ENCODE assay signal across 17 mouse cellular contexts in genomic region chr10:116271470-116271915, GRCm38 (mm10). TPM values are rescaled to one million over a fixed set of nuclear protein-coding genes. Genes with fewer than 3 reads are reported as not detected.
DNase-seq lines count a peak whose midpoint lies in the region; ATAC-seq and TF ChIP-seq lines count a peak whose summit lies in the region.
"Had no signal": no experiment of that assay in that cellular context is flagged by ENCODE, and none has a peak within 500 bp of the region (broad histone marks: within the 10 kb centered on the region; RNA-seq: fewer than 3 reads in every experiment).

No protein-coding gene starts in this region.

- no peaks in the 10 kb centered on the region for H3K27me3 ChIP-seq in forebrain, embryonic 14.5 days (replicated peaks; ENCODE audit: control insufficient read depth, insufficient read depth, low read length)
- H3K27me3 ChIP-seq in forebrain, embryonic 11.5 days (ENCODE audit: control insufficient read depth, insufficient read depth, low read length), result no peaks in the 10 kb centered on the region
- H3K27me3 ChIP-seq in heart, embryonic 15.5 days, result no peaks in the 10 kb centered on the region
- H3K27me3 ChIP-seq in midbrain, embryonic 11.5 days (ENCODE audit: control insufficient read depth, insufficient read depth, low read length), result no peaks in the 10 kb centered on the region
- no peaks in the 10 kb centered on the region for H3K27me3 ChIP-seq in midbrain, postnatal 0 days (ENCODE audit: insufficient read depth, low read length)
- H3K27me3 ChIP-seq: intestine, embryonic 15.5 days; liver, embryonic 15.5 days had no signal

- H3K4me1 ChIP-seq in forebrain, embryonic 14.5 days (ENCODE audit: control insufficient read depth, insufficient read depth, low read length), result no peaks in the 10 kb centered on the region
- H3K4me1 ChIP-seq in forebrain, embryonic 11.5 days (replicated peaks; ENCODE audit: control insufficient read depth, insufficient read depth, low read length), result no peaks in the 10 kb centered on the region
- peaks cover 14% of the 10 kb centered on the region for H3K4me1 ChIP-seq in heart, embryonic 15.5 days (replicated peaks)
- H3K4me1 ChIP-seq in midbrain, embryonic 11.5 days (ENCODE audit: control insufficient read depth, insufficient read depth, low read length), result peaks cover 4% of the 10 kb centered on the region; the same call in 1 of the 2 replicates
- no peaks in the 10 kb centered on the region for H3K4me1 ChIP-seq in midbrain, postnatal 0 days (ENCODE audit: insufficient read depth, low read length)

- no peak overlapping the region for H3K27ac ChIP-seq in forebrain, embryonic 14.5 days (ENCODE audit: low read depth, low read length)
- no peak overlapping the region for H3K27ac ChIP-seq in forebrain, embryonic 11.5 days (ENCODE audit: low read depth, low read length)
- H3K27ac ChIP-seq in heart, embryonic 15.5 days, result peak overlapping the region; percentile 49; the same call in 1 of the 2 replicates
- H3K27ac ChIP-seq in midbrain, embryonic 11.5 days (ENCODE audit: low read depth, low read length), result no peak overlapping the region
- H3K27ac ChIP-seq in midbrain, postnatal 0 days (ENCODE audit: low read depth, low read length), result no peak overlapping the region
- H3K27ac ChIP-seq: liver, embryonic 15.5 days had no signal

- H3K9ac ChIP-seq in forebrain, embryonic 14.5 days (ENCODE audit: low read length), result no peak overlapping the region
- H3K9ac ChIP-seq in forebrain, embryonic 11.5 days (ENCODE audit: low read length), result no peak overlapping the region
- no peak overlapping the region for H3K9ac ChIP-seq in heart, embryonic 15.5 days
- no peak overlapping the region for H3K9ac ChIP-seq in midbrain, embryonic 11.5 days (ENCODE audit: low read length)
- no peak overlapping the region for H3K9ac ChIP-seq in midbrain, postnatal 0 days (replicated peaks; ENCODE audit: low read length, poor library complexity, severe bottlenecking)
- H3K9ac ChIP-seq: intestine, embryonic 15.5 days; liver, embryonic 15.5 days had no signal

- no peak for ATAC-seq in forebrain, embryonic 14.5 days
- ATAC-seq in forebrain, embryonic 11.5 days (replicated peaks; ENCODE audit: low FRiP score), result no peak
- no peak for ATAC-seq in heart, embryonic 15.5 days (replicated peaks; ENCODE audit: insufficient number of reproducible peaks, insufficient read depth, low FRiP score, low read depth)
- ATAC-seq in midbrain, embryonic 11.5 days (ENCODE audit: low FRiP score), result no peak
- ATAC-seq in midbrain, postnatal 0 days (ENCODE audit: low FRiP score), result no peak
- ATAC-seq: CD4-positive, CD25-positive, alpha-beta regulatory T cell, adult 4 months; intestine, embryonic 15.5 days had no signal

- DNase-seq in forebrain, embryonic 14.5 days (ENCODE audit: low spot score), result peak; percentile 8
- DNase-seq in forebrain, embryonic 11.5 days (ENCODE audit: low spot score), result no peak
- DNase-seq in heart, postnatal 4 days, result no peak
- DNase-seq in kidney, postnatal 10 days, result peak; percentile 51
- no peak for DNase-seq in kidney, adult 18-20 months
- peak; percentile 71 for DNase-seq in midbrain, embryonic 11.5 days (ENCODE audit: low spot score, missing footprints)
- DNase-seq in midbrain, postnatal 0 days (ENCODE audit: low spot score), result no peak
- DNase-seq: cerebellum, postnatal 10 days; gastrocnemius, postnatal 10 days; midbrain, embryonic 14.5 days; thymus, postnatal 25 days had no signal

- TF ChIP-seq CTCF in midbrain, postnatal 0 days (IDR thresholded peaks at IDR 0.05), result no peak

- WGBS in forebrain, embryonic 14.5 days, result 91% methylated on average over 10 of the region's 10 CpGs
- 90% methylated on average over 10 of the region's 10 CpGs for WGBS in forebrain, embryonic 11.5 days
- WGBS in heart, embryonic 15.5 days, result 68% methylated on average over 10 of the region's 10 CpGs
- 92% methylated on average over 10 of the region's 10 CpGs for WGBS in midbrain, embryonic 11.5 days
- 87% methylated on average over 10 of the region's 10 CpGs for WGBS in midbrain, postnatal 0 days

- H3K4me3 ChIP-seq in forebrain, embryonic 14.5 days (ENCODE audit: low read depth, low read length), result no peak overlapping the region
- H3K4me3 ChIP-seq in forebrain, embryonic 11.5 days (ENCODE audit: low read depth, low read length), result no peak overlapping the region
- H3K4me3 ChIP-seq in heart, embryonic 15.5 days, result no peak overlapping the region
- no peak overlapping the region for H3K4me3 ChIP-seq in midbrain, embryonic 11.5 days (ENCODE audit: low read depth, low read length)
- H3K4me3 ChIP-seq in midbrain, postnatal 0 days (ENCODE audit: low read depth, low read length), result no peak overlapping the region
- H3K4me3 ChIP-seq: intestine, embryonic 15.5 days; liver, embryonic 15.5 days had no signal

- H3K4me2 ChIP-seq in forebrain, embryonic 14.5 days (ENCODE audit: low read length), result no peak overlapping the region
- H3K4me2 ChIP-seq in forebrain, embryonic 11.5 days (ENCODE audit: low read depth, low read length, severe bottlenecking), result no peak overlapping the region
- H3K4me2 ChIP-seq in heart, embryonic 15.5 days, result no peak overlapping the region
- H3K4me2 ChIP-seq in midbrain, embryonic 11.5 days, result no peak overlapping the region
- no peak overlapping the region for H3K4me2 ChIP-seq in midbrain, postnatal 0 days (ENCODE audit: low read depth, low read length, poor library complexity, severe bottlenecking)
- H3K4me2 ChIP-seq: intestine, embryonic 15.5 days; liver, embryonic 15.5 days had no signal

- H3K36me3 ChIP-seq in forebrain, embryonic 14.5 days (ENCODE audit: control insufficient read depth, insufficient read depth, low read length), result no peaks in the 10 kb centered on the region
- H3K36me3 ChIP-seq in forebrain, embryonic 11.5 days (ENCODE audit: control insufficient read depth, insufficient read depth, low read length), result no peaks in the 10 kb centered on the region
- no peaks in the 10 kb centered on the region for H3K36me3 ChIP-seq in heart, embryonic 15.5 days
- no peaks in the 10 kb centered on the region for H3K36me3 ChIP-seq in midbrain, embryonic 11.5 days (ENCODE audit: control insufficient read depth, insufficient read depth, low read length)
- H3K36me3 ChIP-seq in midbrain, postnatal 0 days (ENCODE audit: insufficient read depth, low read length), result no peaks in the 10 kb centered on the region
- H3K36me3 ChIP-seq: G1E; intestine, embryonic 15.5 days; liver, embryonic 15.5 days had no signal

- H3K9me3 ChIP-seq in forebrain, embryonic 14.5 days (replicated peaks; ENCODE audit: control insufficient read depth, low read length), result no peaks in the 10 kb centered on the region
- no peaks in the 10 kb centered on the region for H3K9me3 ChIP-seq in forebrain, embryonic 11.5 days (ENCODE audit: control insufficient read depth, low read length)
- no peaks in the 10 kb centered on the region for H3K9me3 ChIP-seq in heart, embryonic 15.5 days (replicated peaks)
- H3K9me3 ChIP-seq in midbrain, embryonic 11.5 days (ENCODE audit: control insufficient read depth, low read length), result no peaks in the 10 kb centered on the region
- no peaks in the 10 kb centered on the region for H3K9me3 ChIP-seq in midbrain, postnatal 0 days (ENCODE audit: low read length)
- H3K9me3 ChIP-seq: intestine, embryonic 15.5 days; liver, embryonic 15.5 days had no signal

RNA-seq across cellular contexts. Expression of gene Ptprb, which starts 3.8 kb away (rescaled TPM):
- 1.5 and 2.5 TPM in 2 replicates for polyA plus RNA-seq in forebrain, embryonic 14.5 days (2014; fragmentation: Nextera tagmentation; extraction: Ambion mirVana)
- polyA plus RNA-seq in forebrain, embryonic 11.5 days (2014; fragmentation: Nextera tagmentation; extraction: Ambion mirVana), result 2.9 TPM in 2 replicates
- 6.6 and 7.4 TPM in 2 replicates for polyA plus RNA-seq in heart, embryonic 15.5 days (2015; fragmentation: Nextera tagmentation; extraction: Ambion mirVana)
- total RNA-seq in heart, postnatal 4 days (2021), result 10 to 100 TPM; 56.8 to 65.5 TPM
- polyA plus RNA-seq in midbrain, embryonic 11.5 days (2014; fragmentation: Nextera tagmentation; extraction: Ambion mirVana), result 2.9 and 3.1 TPM in 2 replicates
- 9.8 and 12.5 TPM in 2 replicates for total RNA-seq in midbrain, postnatal 0 days (2014; rRNA removed)
- polyA plus RNA-seq in midbrain, postnatal 0 days (2015; fragmentation: Nextera tagmentation; extraction: Ambion mirVana), result 2.6 and 3.3 TPM in 2 replicates
- total RNA-seq: megakaryocyte progenitor cell, adult 5-6 weeks had no signal
- polyA plus RNA-seq: CD4-positive, CD25-positive, alpha-beta regulatory T cell, adult 4 months; G1E had no signal

Comparison
In these comparisons a context has a peak if more than half of its experiments do, and no peak if none do; other contexts are left out.
1. DNase-seq: peak in forebrain, embryonic 14.5 days (single experiment), kidney, postnatal 10 days (single experiment) and midbrain, embryonic 11.5 days (single experiment); none in forebrain, embryonic 11.5 days (single experiment), heart, postnatal 4 days (single experiment), kidney, adult 18-20 months (single experiment) and midbrain, postnatal 0 days (single experiment).